Mouse (Mus musculus) liver, adult 2 months (tissue): ENCODE data around the gene Gpsm3.

Experiments used
- CTCF ChIP-seq: fragments of 200-500 bp; IDR thresholded peaks from 2 replicates; pipeline ENCODE4 v1.5.1; 2011; ENCODE audit warnings: low read depth, low read length, control low read depth
- POLR2A ChIP-seq: fragments of 200-500 bp; IDR thresholded peaks from 2 replicates; pipeline ENCODE4 v1.6.1; 2011; ENCODE audit warnings: low read length, control low read depth; ENCODE audit not compliant: insufficient read depth; ENCODE audit errors: extremely low read depth

GRCm38 (mm10) chr17:34589206-34589605 is 400 bp upstream of the Gpsm3 start:
- TF ChIP-seq CTCF: no peak
- TF ChIP-seq POLR2A: no peak
